Mouse (Mus musculus): ENCODE data around the gene Cnksr1.

Gene Cnksr1

DNA sequence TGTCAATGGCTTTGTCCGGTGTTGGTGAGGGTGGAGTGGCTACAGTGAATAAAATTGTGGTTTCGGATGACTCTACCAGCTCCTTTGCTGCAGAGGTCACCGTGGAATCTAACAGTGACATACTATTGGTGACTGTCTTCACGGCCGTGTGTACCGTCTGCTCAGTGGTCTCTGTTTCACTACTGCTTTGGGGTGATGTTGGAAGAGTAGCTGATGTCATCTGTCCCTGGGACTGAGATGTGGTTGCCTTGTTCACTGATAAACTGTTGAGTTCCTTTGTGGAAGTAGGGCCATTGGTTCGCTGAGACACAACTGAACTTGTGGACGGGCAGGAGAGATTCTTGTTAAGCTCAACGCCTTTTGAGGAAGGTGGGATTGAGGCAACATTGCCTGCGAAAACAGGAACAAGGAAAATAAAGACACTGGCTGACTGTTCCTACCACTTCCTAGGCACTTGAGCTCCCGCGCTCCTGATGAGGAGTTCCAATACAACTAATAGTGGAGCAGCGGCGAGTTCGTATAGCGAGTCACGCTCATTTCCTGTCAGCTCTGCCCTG is 34.8 kb downstream of the Cnksr1 start:
- DNase-seq (ENCODE audit: low read depth, low spot score), result no peak

DNA sequence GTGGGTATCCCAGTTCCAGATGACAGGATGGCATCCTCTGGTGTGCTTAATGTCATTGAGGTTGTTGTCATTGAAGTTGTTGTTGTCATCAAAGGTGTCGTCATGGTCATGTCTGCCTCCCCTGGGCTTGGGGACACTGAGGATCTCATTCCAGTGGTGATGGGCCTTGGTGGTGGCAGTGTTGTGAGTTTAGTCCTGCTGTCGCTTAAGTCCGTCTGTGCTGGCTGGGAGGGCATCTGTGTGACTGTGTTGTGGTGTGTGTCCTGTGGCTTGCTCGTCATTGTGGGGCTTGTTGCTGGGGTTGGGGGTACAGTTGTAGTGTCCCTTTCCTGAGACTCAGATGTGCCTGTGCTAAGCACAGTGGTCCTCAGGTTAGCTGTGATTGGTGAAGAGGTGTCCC is 35.3 kb downstream of the Cnksr1 start, which contains the start of gene Gm7534:
Gene Gm7534, minus strand, starts transcription at position 101 of the 400 bp plus-strand sequence.
- DNase-seq (ENCODE audit: low read depth, low spot score), result no peak

- DNase-seq (ENCODE audit: low read depth, low spot score), result no peak
Observed at GRCm38 (mm10) chr4:134199371-134199770, 38.8 kb downstream of the Cnksr1 start.

- DNase-seq (ENCODE audit: low read depth, low spot score), result no peak
Observed at GRCm38 (mm10) chr4:134186268-134186667, 51.9 kb downstream of the Cnksr1 start.

DNA sequence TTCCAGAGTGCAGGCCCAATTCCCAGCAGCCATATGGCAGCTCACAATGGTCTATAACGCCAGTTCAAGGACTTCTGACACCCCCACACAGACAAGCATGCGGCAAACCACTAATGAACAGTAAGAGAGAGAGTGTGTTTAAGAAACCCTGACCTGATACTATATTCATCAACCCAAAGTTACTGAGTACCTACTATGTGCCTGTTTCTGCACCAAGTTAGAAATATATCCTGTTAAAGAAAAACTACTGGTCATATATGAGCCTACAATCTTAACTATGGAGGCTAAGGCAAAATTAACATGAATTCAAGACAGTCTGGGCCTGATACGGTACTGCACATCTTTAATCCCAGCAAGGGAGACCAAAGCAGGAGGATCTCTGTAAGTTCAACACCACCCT is 52.6 kb downstream of the Cnksr1 start:
- DNase-seq (ENCODE audit: low read depth, low spot score), result no peak

GRCm38 (mm10) chr4:134183711-134184110 is 54.5 kb downstream of the Cnksr1 start:
- no peak for DNase-seq (ENCODE audit: low read depth, low spot score)

- DNase-seq (ENCODE audit: low read depth, low spot score), result peak; percentile 42
Observed at GRCm38 (mm10) chr4:134181825-134182224, 56.4 kb downstream of the Cnksr1 start.

- DNase-seq (ENCODE audit: low read depth, low spot score), result no peak
Observed at GRCm38 (mm10) chr4:134181112-134181511, 57.1 kb downstream of the Cnksr1 start.
